Comparison of ENCODE assay signal across 25 mouse cellular contexts in the genomic region with DNA sequence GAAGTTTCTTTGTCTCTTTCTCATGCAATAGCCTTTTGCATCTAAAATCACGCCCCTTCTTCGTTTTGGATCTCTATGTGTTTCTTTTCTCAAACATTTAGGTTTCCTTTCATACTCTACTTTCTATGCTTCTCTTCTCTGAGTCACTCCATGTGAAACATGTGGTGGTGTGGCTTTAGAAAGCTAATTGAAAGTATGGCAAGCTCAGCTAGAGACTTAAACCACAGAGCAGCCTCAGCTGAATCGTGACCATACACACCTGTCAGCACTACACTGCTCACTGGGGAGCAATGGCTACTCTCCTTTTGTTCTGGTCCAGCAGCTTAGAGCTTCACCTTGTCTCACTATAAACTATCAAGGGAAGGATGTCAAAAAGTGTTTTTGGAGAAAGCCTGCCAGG. TPM values are rescaled to one million over a fixed set of nuclear protein-coding genes. Genes with fewer than 3 reads are reported as not detected.
DNase-seq lines count a peak whose midpoint lies in the region; ATAC-seq lines count a peak whose summit lies in the region.
"Had no signal": no experiment of that assay in that cellular context is flagged by ENCODE, and none has a peak within 500 bp of the region (broad histone marks: within the 10 kb centered on the region; RNA-seq: fewer than 3 reads in every experiment).

No protein-coding gene starts in this region.

- H3K4me3 ChIP-seq in forebrain, embryonic 13.5 days = no peak overlapping the region
- no peak overlapping the region for H3K4me3 ChIP-seq in forebrain, embryonic 14.5 days (ENCODE audit: low read depth, low read length)
- H3K4me3 ChIP-seq: embryonic facial prominence, embryonic 13.5 days; embryonic facial prominence, embryonic 15.5 days; erythroblast, embryonic 14.5 days; forebrain, embryonic 15.5 days had no signal

- H3K36me3 ChIP-seq in forebrain, embryonic 13.5 days (ENCODE audit: poor library complexity, severe bottlenecking) = no peaks in the 10 kb centered on the region
- no peaks in the 10 kb centered on the region for H3K36me3 ChIP-seq in forebrain, embryonic 14.5 days (ENCODE audit: control insufficient read depth, insufficient read depth, low read length)
- H3K36me3 ChIP-seq: embryonic facial prominence, embryonic 13.5 days; embryonic facial prominence, embryonic 15.5 days; forebrain, embryonic 15.5 days; G1E had no signal

- no peak overlapping the region for H3K9ac ChIP-seq in forebrain, embryonic 13.5 days
- no peak overlapping the region for H3K9ac ChIP-seq in forebrain, embryonic 14.5 days (ENCODE audit: low read length)
- H3K9ac ChIP-seq: embryonic facial prominence, embryonic 13.5 days; embryonic facial prominence, embryonic 15.5 days; forebrain, embryonic 15.5 days; forebrain, postnatal 0 days had no signal

- DNase-seq in frontal cortex, adult 2 months (ENCODE audit: extremely low spot score in 1 of 2, low spot score in 1 of 2) = no peak
- DNase-seq in Muller cell, postnatal 12 days (ENCODE audit: inconsistent ontology term) = peak; percentile 24
- peak; percentile 42 for DNase-seq in brain, adult 2 months (ENCODE audit: low read depth, low spot score)
- DNase-seq in forebrain, embryonic 14.5 days (ENCODE audit: low spot score) = no peak
- DNase-seq: adrenal gland, adult 8-10 months; adrenal gland, postnatal 14 days; adrenal gland, postnatal 36 days; cerebellum, adult 11 months; cerebellum, adult 18-20 months; cerebellum, adult 9-10 months; cerebellum, postnatal 10 days; embryo, embryonic 11 days; forebrain, postnatal 0 days had no signal

- no peak overlapping the region for H3K27ac ChIP-seq in forebrain, embryonic 13.5 days
- H3K27ac ChIP-seq in forebrain, embryonic 14.5 days (ENCODE audit: low read depth, low read length) = no peak overlapping the region
- H3K27ac ChIP-seq: embryonic facial prominence, embryonic 13.5 days; embryonic facial prominence, embryonic 15.5 days; forebrain, embryonic 15.5 days had no signal

- ATAC-seq in frontal cortex, adult (ENCODE audit: low TSS enrichment) = peak; percentile 81
- ATAC-seq in granulocyte monocyte progenitor cell, adult 5-6 weeks (replicated peaks; ENCODE audit: poor library complexity, severe bottlenecking) = no peak
- ATAC-seq in forebrain, embryonic 13.5 days = no peak
- ATAC-seq in forebrain, embryonic 14.5 days = no peak
- ATAC-seq: activated CD4-positive, CD25-positive, alpha-beta regulatory T cell, adult 4 months; forebrain, embryonic 15.5 days; forebrain, postnatal 0 days; Patski had no signal

- no peaks in the 10 kb centered on the region for H3K9me3 ChIP-seq in forebrain, embryonic 13.5 days (replicated peaks)
- no peaks in the 10 kb centered on the region for H3K9me3 ChIP-seq in forebrain, embryonic 14.5 days (replicated peaks; ENCODE audit: control insufficient read depth, low read length)
- H3K9me3 ChIP-seq: embryonic facial prominence, embryonic 13.5 days; embryonic facial prominence, embryonic 15.5 days; forebrain, embryonic 15.5 days; G1E had no signal

- H3K4me2 ChIP-seq in forebrain, embryonic 13.5 days = no peak overlapping the region
- no peak overlapping the region for H3K4me2 ChIP-seq in forebrain, embryonic 14.5 days (ENCODE audit: low read length)
- H3K4me2 ChIP-seq: embryonic facial prominence, embryonic 13.5 days; embryonic facial prominence, embryonic 15.5 days; forebrain, embryonic 15.5 days had no signal

- no peaks in the 10 kb centered on the region for H3K27me3 ChIP-seq in forebrain, embryonic 13.5 days
- no peaks in the 10 kb centered on the region for H3K27me3 ChIP-seq in forebrain, embryonic 14.5 days (replicated peaks; ENCODE audit: control insufficient read depth, insufficient read depth, low read length)
- H3K27me3 ChIP-seq: CH12.LX; embryonic facial prominence, embryonic 13.5 days; embryonic facial prominence, embryonic 15.5 days; forebrain, embryonic 15.5 days; Patski had no signal

- 77% methylated on average over 3 of the region's 3 CpGs for WGBS in forebrain, embryonic 13.5 days
- WGBS in forebrain, embryonic 14.5 days = 66% methylated on average over 3 of the region's 3 CpGs

- H3K4me1 ChIP-seq in forebrain, embryonic 13.5 days = no peaks in the 10 kb centered on the region
- H3K4me1 ChIP-seq in forebrain, embryonic 14.5 days (ENCODE audit: control insufficient read depth, insufficient read depth, low read length) = no peaks in the 10 kb centered on the region
- H3K4me1 ChIP-seq: embryonic facial prominence, embryonic 13.5 days; embryonic facial prominence, embryonic 15.5 days; forebrain, embryonic 15.5 days had no signal

RNA-seq across cellular contexts. Expression of a gene that starts 31.2 kb away (rescaled TPM):
- 2.7 and 3.5 TPM in 2 replicates for polyA plus RNA-seq in frontal cortex, adult 2 months (2012; rRNA removed)
- not detected in 2 replicates for total RNA-seq in granulocyte monocyte progenitor cell, adult 5-6 weeks (2014; fragmentation: Nextera tagmentation)
- total RNA-seq in granulocyte monocyte progenitor cell, adult 5-6 weeks (2017) = not detected in 2 replicates
- polyA plus RNA-seq in forebrain, embryonic 13.5 days (2015; fragmentation: Nextera tagmentation; extraction: Ambion mirVana) = 1.2 and 1.6 TPM in 2 replicates
- 0.93 and 1.5 TPM in 2 replicates for polyA plus RNA-seq in forebrain, embryonic 14.5 days (2014; fragmentation: Nextera tagmentation; extraction: Ambion mirVana)
- total RNA-seq: CH12.LX; common myeloid progenitor, adult 5-6 weeks had no signal
- polyA plus RNA-seq: activated CD4-positive, CD25-positive, alpha-beta regulatory T cell, adult 4 months; erythroblast, embryonic 14.5 days; G1E had no signal

Comparison
In these comparisons a context has a peak if more than half of its experiments do, and no peak if none do; other contexts are left out.
1. DNase-seq: peak in Muller cell, postnatal 12 days (single experiment) and brain, adult 2 months (single experiment); none in frontal cortex, adult 2 months (0 of 2) and forebrain, embryonic 14.5 days (single experiment).